Mouse (Mus musculus) brain, embryonic 14.5 days (tissue): ENCODE measurements around the gene Ctnnd2.

Experiments used
- CTCF ChIP-seq: fragments of 200-500 bp; IDR thresholded peaks from 2 replicates; pipeline ENCODE4 v1.5.1; 2012; ENCODE audit warnings: inconsistent platforms, mild to moderate bottlenecking, moderate library complexity, borderline replicate concordance; ENCODE audit not compliant: insufficient read depth, insufficient read length; ENCODE audit errors: extremely low read depth
- POLR2A ChIP-seq: fragments of 200-500 bp; IDR thresholded peaks from 2 replicates; pipeline ENCODE4 v1.6.1; 2012; ENCODE audit warnings: mild to moderate bottlenecking, inconsistent platforms, borderline replicate concordance; ENCODE audit not compliant: poor library complexity, insufficient read depth, insufficient read length, severe bottlenecking; ENCODE audit errors: extremely low read depth

DNA sequence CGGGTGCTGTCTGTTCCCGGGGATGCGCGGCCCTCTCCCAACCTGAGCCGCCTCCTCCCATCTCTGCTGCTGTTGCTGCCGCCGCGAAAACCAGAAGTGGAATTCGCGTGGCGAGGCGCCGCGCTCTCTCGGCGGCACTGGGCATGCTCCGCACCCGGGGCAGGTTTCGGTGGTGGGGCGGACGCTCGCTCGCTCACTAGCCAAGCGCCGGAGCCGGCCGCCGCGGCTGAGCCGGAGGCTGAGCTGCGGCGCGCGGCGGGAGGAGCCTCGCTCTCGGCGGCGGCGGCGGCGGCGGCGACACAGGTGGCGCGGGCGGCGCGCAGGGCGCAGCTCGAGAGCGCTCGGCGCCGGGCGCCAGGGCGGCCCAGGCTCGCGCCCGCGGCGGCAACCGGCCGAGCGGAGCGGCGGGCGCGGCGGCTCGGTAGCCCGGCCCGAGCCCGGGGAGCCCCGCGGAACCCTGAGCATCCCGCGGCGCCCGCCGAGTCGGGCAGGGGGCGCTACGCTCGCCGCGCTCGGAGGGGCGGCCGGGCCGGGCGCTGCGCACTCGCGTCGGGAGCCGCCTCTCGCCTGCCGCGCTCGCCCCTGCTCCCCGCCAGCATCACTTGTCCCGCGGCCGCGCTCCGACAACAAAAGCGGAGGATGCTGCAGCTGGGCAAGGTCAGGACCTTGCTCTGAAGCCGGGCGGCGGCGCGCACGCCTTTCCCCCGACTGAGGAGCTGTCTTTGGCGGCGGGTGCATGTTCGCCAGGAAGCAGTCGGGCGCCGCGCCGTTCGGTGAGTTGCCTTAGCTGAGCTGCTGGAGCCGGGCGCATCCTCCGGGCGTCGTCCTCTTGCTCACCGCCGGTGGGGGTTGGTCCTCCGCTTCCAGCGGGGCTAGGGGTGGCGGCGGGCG, at the start of gene Ctnnd2:
- 0 out of 2 replicates have a peak, but pooled peaks have one; percentile 15 for TF ChIP-seq CTCF
- TF ChIP-seq POLR2A = peak; percentile 46
